Mouse (Mus musculus): Measurements from ENCODE around the gene Slc39a8. TPM values are rescaled to one million over a fixed set of nuclear protein-coding genes. Genes with fewer than 3 reads are reported as not detected.
A peak's percentile ranks its signal among the peaks of the same experiment; 100 is the strongest.

The Slc39a8 gene
- total RNA-seq, 2 experiments from 2014 or later = 2.7 to 3.3 TPM

- no peak for ATAC-seq (ENCODE audit: poor library complexity, severe bottlenecking)
These were observed 19.8 kb downstream of the Slc39a8 start for GRCm38 (mm10) chr3:135844835-135845234.

- ATAC-seq (ENCODE audit: poor library complexity, severe bottlenecking) = no peak
These were observed 20.8 kb downstream of the Slc39a8 start for GRCm38 (mm10) chr3:135845860-135846259.

GRCm38 (mm10) chr3:135851607-135852006, 26.5 kb downstream of the Slc39a8 start:
- ATAC-seq (ENCODE audit: poor library complexity, severe bottlenecking) = peak; percentile 59

DNA sequence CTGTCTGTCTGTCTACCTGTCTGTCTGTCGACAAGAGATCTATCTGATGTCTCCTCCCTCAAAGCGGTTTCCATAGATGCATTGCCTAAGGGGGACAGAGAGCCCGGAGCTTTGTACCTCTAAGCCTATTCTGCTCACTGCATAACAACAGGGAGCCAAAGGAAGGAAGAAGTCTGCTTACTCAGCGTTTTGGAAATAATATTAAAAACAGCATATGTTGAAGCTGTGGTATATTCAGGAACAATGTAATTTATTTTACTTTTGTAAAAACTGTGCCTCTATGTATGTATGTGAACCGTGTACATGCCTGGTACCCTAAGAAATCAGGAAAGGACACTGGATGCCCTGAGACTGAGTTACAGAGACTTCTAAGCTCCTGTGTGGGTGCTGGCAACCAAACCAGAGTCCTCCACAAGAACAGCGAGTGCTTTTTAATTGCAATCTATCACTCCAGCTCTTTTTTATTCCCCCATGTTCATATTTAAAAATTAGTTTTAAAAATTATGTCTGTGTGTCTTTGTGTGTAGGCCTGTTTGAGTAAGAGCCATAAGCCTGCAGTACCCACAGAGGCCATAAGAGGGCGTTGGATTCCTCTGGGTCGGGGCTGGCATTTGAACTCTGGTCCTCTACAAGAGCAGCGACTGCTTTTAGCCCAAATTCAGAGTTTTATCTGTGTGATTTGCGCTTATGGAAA, 28.7 kb downstream of the Slc39a8 start:
- ATAC-seq (ENCODE audit: poor library complexity, severe bottlenecking) = no peak

GRCm38 (mm10) chr3:135854298-135854984, 29.4 kb downstream of the Slc39a8 start:
- ATAC-seq (ENCODE audit: poor library complexity, severe bottlenecking) = peak; percentile 43

DNA sequence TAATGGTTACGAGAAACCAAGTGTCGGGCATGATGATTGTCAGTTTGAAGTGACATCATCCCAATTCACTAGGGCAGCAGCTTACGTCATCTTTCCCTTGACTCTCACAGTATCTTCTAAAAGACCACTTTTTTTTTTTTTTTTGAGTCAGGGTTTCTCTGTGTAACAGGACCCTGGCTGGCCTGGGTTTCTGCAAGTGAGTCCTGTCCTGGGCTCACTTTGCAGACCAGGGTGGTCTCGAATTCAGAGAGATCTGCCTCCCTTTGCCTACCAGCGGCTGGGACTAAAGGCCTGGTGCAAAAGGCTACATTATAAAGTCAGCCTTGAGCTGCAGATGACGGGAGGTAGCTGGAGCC, 29.9 kb downstream of the Slc39a8 start:
- no peak for ATAC-seq (ENCODE audit: poor library complexity, severe bottlenecking)

DNA sequence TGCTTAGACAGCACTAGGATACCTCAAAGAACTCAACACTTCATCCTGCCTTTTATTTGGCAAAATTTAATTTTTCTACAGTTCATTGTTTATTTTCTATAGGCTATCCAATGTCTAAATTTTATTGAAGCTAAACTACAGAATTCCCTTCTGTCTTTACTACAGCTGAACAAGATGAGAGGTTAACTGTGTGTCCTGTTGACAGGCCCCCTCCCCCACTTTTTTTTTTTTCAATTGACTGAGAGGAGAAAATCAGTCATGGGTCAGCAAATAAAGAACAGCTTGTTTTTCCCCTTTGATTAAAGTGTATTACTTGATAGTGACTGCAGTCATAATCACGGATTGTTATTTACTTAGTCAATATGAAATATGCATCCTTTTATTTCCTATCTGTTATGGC, 31.2 kb downstream of the Slc39a8 start:
- ATAC-seq (ENCODE audit: poor library complexity, severe bottlenecking) = no peak

DNA sequence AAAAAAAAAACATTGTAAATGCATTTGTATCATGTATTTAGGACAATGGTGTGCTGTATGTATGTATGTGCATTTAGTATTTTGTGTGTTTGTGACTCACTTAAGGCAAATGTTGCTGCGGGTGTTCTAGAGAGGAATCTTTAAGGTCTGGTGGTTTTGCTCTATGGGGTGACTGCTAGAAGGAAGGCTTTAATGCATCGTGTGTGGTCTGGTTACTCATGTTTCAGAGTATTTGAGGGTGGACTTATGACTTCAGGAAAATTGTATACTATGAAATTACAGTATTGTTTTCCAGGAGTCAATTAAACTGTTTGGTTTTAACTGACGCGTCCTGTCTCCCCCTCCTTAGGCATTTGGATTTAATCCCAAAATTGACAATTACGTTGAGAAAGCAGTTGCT, 32.1 kb downstream of the Slc39a8 start:
- no peak for ATAC-seq (ENCODE audit: poor library complexity, severe bottlenecking)

GRCm38 (mm10) chr3:135859431-135859830, 34.4 kb downstream of the Slc39a8 start:
- ATAC-seq (ENCODE audit: poor library complexity, severe bottlenecking) = no peak

DNA sequence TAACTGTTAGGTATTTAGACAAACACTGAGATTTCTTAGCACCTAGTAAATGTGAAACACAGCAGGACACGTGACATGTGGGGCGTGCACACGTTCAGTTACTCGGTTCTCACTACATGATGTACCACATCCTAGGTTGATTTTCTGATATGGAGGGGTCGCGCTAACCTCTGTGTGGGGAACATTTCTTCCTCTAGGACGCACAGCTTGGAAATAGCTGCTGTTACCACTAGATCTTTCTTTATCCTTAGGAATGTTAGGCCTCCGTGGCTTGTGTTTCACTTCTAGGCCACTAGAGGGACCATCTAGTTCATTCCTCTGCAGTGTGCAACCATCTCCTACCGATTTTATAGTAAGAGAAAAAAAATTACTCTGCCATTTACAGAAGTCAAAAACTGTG, 37.7 kb downstream of the Slc39a8 start:
- peak; percentile 69 for ATAC-seq (ENCODE audit: poor library complexity, severe bottlenecking)

DNA sequence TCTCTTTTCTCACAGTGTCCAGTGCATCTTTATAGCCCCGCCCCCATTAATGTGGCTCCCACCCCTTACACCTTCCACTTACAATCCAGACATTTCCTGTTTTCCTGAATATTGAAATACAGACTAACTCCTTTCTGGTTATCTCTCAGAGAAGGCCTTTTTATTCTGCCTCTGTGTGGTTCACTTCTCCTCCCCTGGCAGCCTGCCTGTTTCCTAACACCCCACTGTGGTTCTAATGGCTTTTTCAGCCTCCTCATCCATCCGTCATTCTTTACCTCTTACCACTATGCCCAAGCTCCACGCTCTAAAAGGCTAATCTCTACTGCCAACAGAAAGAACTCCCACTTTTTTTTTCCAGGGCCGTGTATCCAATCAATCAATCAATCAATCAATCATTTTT, 44.0 kb downstream of the Slc39a8 start:
- no peak for ATAC-seq (ENCODE audit: poor library complexity, severe bottlenecking)

DNA sequence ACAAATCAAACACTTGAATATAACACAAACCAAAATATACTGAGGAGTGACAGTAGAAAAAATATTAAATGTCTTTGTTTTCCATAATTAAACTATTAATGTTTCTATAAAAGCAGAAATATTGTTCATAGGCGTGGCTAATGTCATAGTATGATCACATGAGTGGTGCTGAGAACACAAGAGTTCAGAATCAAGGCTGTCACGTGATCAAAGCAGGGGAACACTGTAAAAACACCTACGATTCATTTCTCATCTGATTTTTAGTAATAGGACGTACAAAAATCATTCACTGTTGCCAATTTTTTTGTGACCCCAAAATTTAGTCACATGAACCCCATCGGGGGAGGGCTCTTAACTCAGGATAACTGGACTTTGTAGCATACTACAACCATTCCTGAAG, 47.2 kb downstream of the Slc39a8 start:
- ATAC-seq (ENCODE audit: poor library complexity, severe bottlenecking) = no peak

DNA sequence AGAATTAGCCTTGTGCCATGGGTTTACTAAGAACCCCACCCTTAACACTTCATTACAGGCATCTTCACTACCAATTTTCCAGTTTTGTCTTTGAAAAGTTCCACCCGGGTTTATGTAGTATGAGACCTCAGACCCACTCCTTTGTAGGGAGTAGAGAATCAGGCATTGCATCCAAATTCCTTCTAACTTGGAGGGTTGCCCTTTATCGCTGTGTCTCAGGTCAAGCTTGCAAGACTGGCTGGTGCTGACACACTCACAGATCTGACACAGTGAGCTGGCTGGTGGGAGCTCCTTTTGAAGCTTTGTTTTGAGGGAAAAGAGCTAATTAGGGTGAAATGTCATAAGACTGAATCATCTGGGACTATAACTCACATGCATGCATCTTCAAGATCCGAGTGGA, 48.5 kb downstream of the Slc39a8 start:
- ATAC-seq (ENCODE audit: poor library complexity, severe bottlenecking) = no peak

DNA sequence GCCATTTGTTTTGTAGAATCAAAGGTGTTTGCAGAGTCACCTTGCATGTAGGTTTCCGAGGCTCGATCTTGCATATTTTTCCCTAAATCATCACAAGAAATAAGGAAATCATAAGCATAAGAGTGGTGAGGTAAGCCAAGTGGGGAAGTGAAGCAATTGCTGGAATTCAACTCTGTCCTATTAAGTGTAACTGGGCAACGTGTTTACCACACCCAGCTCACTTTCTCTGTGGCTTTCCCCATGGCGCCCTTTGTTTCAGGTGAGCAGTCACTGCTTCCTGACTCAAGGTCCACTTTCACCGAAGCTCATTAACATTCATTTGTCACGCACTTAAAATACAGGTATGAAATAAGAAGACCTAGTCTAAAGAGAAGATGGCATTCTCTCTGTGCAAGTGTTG, 53.0 kb downstream of the Slc39a8 start:
- ATAC-seq (ENCODE audit: poor library complexity, severe bottlenecking) = 0 out of 2 replicates have a peak, but pooled peaks have one; percentile 12

- 0 out of 2 replicates have a peak, but pooled peaks have one; percentile 12 for ATAC-seq (ENCODE audit: poor library complexity, severe bottlenecking)
These were observed 61.0 kb downstream of the Slc39a8 start for GRCm38 (mm10) chr3:135885927-135886658.

- peak; percentile 67; the same call in 1 of the 2 replicates for ATAC-seq (ENCODE audit: poor library complexity, severe bottlenecking)
These were observed 61.6 kb downstream of the Slc39a8 start for GRCm38 (mm10) chr3:135886659-135887027.

- no peak for ATAC-seq (ENCODE audit: poor library complexity, severe bottlenecking)
These were observed 62.2 kb downstream of the Slc39a8 start for GRCm38 (mm10) chr3:135887033-135887855.

GRCm38 (mm10) chr3:135887856-135888155, 62.7 kb downstream of the Slc39a8 start:
- no peak for ATAC-seq (ENCODE audit: poor library complexity, severe bottlenecking)

DNA sequence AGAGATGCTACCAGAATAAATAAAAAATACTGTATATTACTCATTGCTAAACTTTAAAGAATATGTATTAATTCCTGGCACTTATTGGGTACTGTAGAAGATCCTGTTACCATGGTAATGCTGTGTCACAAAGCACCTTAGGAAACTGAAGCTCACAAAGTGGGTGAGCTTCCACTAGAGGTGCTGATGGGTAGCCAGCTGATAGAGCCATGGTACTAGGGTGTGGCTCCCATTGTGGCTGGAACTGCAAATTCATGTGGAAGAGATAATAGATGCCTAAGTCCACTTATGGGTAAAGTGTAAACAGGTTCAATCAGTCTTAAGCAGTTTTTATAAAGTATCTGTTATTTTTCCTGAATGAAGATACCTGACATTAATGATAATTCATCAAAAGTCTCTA, 64.3 kb downstream of the Slc39a8 start:
- no peak for ATAC-seq (ENCODE audit: poor library complexity, severe bottlenecking)

DNA sequence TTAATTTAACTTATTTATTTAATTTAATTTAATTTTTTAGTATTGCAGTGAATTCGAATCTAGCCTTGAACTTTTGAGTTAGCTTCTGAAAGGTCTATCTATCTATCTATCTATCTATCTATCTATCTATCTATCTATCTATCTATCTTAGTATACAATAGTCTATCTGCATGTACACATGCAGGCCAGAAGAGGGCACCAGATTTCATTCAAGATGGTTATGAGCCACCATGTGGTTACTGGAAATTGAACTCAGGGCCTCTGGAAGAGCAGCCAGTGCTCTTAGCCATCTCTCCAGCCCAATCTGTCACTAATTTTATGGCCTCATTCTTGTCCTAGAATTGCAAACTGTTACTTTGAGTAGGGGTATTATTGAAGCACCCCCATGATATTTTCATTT, 78.3 kb downstream of the Slc39a8 start:
- no peak for ATAC-seq (ENCODE audit: poor library complexity, severe bottlenecking)

- no peak for ATAC-seq (ENCODE audit: poor library complexity, severe bottlenecking)
These were observed 79.8 kb downstream of the Slc39a8 start for GRCm38 (mm10) chr3:135904881-135905280.
